Mouse (Mus musculus) midbrain, postnatal 0 days (tissue): Measurements from ENCODE around the gene Cux1. TPM values are rescaled to one million over a fixed set of nuclear protein-coding genes. Genes with fewer than 3 reads are reported as not detected.

ENCODE experiments used
- ATAC-seq: fragments of 200-750 bp; cut with Nextera tagmentation; 2 replicates; pipeline ENCODE4 v1.8.0; 2017; ENCODE audit warnings: moderate number of reproducible peaks, mild to moderate bottlenecking, moderate TSS enrichment, moderate library complexity; ENCODE audit not compliant: low FRiP score
- DNase-seq: peaks from one replicate; pipeline ENCODE4 v3.0.0-alpha.2; 2015; ENCODE audit warnings: low spot score
- H3K27ac ChIP-seq: fragments of 300-500 bp; sonication (generic); 2 replicates; pipeline ENCODE4 v1.5.1; 2014; ENCODE audit warnings: low read depth, mild to moderate bottlenecking, low read length, mixed read lengths
- H3K27me3 ChIP-seq: fragments of 300-500 bp; sonication (generic); 2 replicates; pipeline ENCODE4 v1.6.1; 2014; ENCODE audit warnings: low read length, control low read depth, mixed read lengths; ENCODE audit not compliant: insufficient read depth
- H3K36me3 ChIP-seq: fragments of 300-500 bp; sonication (generic); 2 replicates; pipeline ENCODE4 v1.6.1; 2014; ENCODE audit warnings: low read length, control low read depth, mixed read lengths; ENCODE audit not compliant: insufficient read depth
- H3K4me1 ChIP-seq: fragments of 300-500 bp; sonication (generic); 2 replicates; pipeline ENCODE4 v1.6.1; 2014; ENCODE audit warnings: mild to moderate bottlenecking, control low read depth, antibody characterized with exemption, low read length, mixed read lengths; ENCODE audit not compliant: insufficient read depth
- H3K4me2 ChIP-seq: fragments of 300-500 bp; sonication (generic); 2 replicates; pipeline ENCODE4 v1.6.1; 2014; ENCODE audit warnings: low read depth, mild to moderate bottlenecking, low read length, mixed read lengths; ENCODE audit not compliant: poor library complexity, severe bottlenecking
- H3K4me3 ChIP-seq: fragments of 300-500 bp; sonication (generic); 2 replicates; pipeline ENCODE4 v1.5.1; 2014; ENCODE audit warnings: low read depth, mild to moderate bottlenecking, low read length, moderate library complexity
- H3K9ac ChIP-seq: fragments of 300-500 bp; sonication (generic); replicated peaks from 2 replicates; pipeline ENCODE4 v1.6.1; 2014; ENCODE audit warnings: mild to moderate bottlenecking, low read length, moderate library complexity, mixed read lengths; ENCODE audit not compliant: poor library complexity, severe bottlenecking
- H3K9me3 ChIP-seq: fragments of 300-500 bp; sonication (generic); 2 replicates; pipeline ENCODE4 v1.6.1; 2016; ENCODE audit warnings: low read length, control low read depth
- CTCF ChIP-seq: IDR thresholded peaks from 2 replicates; pipeline ENCODE4 v1.5.1; 2016; ENCODE audit warnings: antibody characterized with exemption, mild to moderate bottlenecking
- WGBS: fragments of 180-500 bp; shearing (Covaris S2); extraction: QIAGEN DNeasy Blood & Tissue Kit; methylation state at CpG from one replicate; pipeline ENCODE4 v1.1.7; 2014; 5-methylcytosine and 5-hydroxymethylcytosine counted together
- polyA plus RNA-seq: library from polyadenylated mRNA; unstranded; fragments of >200 nt; fragmentation: Nextera tagmentation; extraction: Ambion mirVana; gene quantifications from 2 replicates; pipeline ENCODE4 v1.2.1, GENCODE M21; 2015
- total RNA-seq: library from RNA; depleted of rRNA; stranded (reverse); fragments of >200 nt; gene quantifications from 2 replicates; pipeline ENCODE4 v1.2.3, GENCODE M21; 2014

Gene Cux1
- total and polyA plus RNA-seq, 2 experiments from 2014 or later, result 97.9 to 133 TPM

DNA sequence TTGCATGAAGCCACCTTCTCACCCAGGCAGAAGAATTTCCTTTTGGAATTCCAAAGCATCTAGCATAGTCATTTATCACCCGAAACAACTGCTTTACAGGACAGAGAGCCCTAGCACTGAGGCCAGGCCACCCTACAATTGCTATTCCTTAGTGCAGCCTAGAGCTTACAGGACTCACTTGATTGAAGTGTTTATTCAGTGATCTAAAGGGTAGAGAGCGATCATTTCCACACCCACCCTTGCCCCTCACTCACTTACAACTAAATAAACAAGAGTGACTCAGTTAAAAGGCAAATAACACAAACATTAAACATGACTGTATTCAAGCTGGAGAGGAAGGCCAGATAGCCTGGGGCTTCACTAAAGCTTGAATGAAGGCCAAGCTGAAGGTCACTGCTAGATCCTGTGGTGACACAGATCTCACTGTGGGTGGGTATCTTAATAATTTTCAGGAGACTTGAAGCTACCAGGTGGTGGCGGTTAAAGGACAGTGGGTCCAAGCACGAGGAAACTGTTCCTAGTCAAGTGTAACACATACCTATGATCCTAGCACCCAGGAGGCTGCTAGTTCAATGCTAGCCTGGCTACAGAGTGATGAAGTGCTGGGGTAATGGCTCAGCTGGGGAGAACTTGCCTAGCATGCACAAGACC, 140.0 kb downstream of the Cux1 start:
- ATAC-seq, result no peak
- Histone ChIP-seq H3K4me3 (no peak overlapping the region), H3K36me3 (no peaks in the 10 kb centered on the region), H3K27me3 (no peaks in the 10 kb centered on the region), H3K27ac (peak overlapping the region; percentile 55; the same call in 1 of the 2 replicates), H3K9ac (no peak overlapping the region), H3K4me2 (no peak overlapping the region), H3K4me1 (peaks cover 12% of the 10 kb centered on the region; the same call in 1 of the 2 replicates), H3K9me3 (no peaks in the 10 kb centered on the region)
- no peak for DNase-seq
- TF ChIP-seq CTCF, result no peak
- 70% methylated on average over 4 of the region's 4 CpGs for WGBS

DNA sequence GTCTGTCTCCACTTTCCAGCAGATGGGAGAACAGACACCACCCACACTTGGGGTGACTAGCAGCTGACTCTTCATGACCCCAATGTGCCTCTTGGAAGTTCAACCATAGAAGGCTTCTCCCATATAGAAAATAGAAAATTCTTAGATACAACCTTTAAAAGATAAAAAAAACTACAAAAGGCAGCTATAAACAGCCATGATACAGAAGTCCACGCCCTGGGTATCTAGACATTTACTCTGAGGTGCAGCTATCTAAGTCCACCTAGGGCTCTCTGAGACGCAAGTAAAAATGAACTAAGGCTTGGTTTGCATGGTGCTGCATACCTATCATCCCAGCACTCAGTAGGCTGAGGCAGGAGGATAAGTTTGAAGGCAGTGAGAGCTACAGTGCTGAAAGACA, 144.3 kb downstream of the Cux1 start:
- Histone ChIP-seq H3K4me2 (no peak overlapping the region), H3K27ac (no peak overlapping the region), H3K27me3 (no peaks in the 10 kb centered on the region), H3K4me1 (peaks cover 6% of the 10 kb centered on the region; the same call in 1 of the 2 replicates), H3K9me3 (no peaks in the 10 kb centered on the region), H3K36me3 (no peaks in the 10 kb centered on the region), H3K9ac (no peak overlapping the region), H3K4me3 (no peak overlapping the region)
- ATAC-seq (no peak), DNase-seq (no peak)
- 99% methylated on average over 2 of the region's 2 CpGs for WGBS
- TF ChIP-seq CTCF, result no peak

DNA sequence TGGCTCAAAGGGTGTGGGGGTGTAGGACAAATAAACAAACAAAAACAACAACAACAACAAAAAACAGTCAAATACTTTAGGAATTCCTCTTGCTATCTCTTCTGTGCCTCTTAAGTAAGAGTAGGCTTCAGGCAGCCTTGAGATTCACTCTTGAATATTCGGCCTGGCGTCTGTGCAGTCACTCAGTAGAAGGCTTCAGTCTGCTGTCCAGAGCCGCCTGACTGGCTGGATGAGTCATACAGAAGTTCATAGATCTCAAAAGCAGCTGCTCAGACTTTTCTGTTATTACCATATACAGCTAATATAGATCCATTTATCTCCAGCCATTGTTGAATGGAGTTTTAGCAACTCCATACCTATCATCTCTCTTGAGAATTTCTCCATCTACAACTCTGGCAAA, 145.4 kb downstream of the Cux1 start:
- no peak for TF ChIP-seq CTCF
- 89% methylated on average over 3 of the region's 3 CpGs for WGBS
- H3K9ac ChIP-seq, result no peak overlapping the region
- no peak overlapping the region for H3K4me3 ChIP-seq
- no peak for DNase-seq
- no peak overlapping the region for H3K27ac ChIP-seq
- no peaks in the 10 kb centered on the region for H3K27me3 ChIP-seq
- no peaks in the 10 kb centered on the region for H3K36me3 ChIP-seq
- H3K4me1 ChIP-seq, result no peaks in the 10 kb centered on the region
- no peak overlapping the region for H3K4me2 ChIP-seq
- no peaks in the 10 kb centered on the region for H3K9me3 ChIP-seq
- no peak for ATAC-seq

DNA sequence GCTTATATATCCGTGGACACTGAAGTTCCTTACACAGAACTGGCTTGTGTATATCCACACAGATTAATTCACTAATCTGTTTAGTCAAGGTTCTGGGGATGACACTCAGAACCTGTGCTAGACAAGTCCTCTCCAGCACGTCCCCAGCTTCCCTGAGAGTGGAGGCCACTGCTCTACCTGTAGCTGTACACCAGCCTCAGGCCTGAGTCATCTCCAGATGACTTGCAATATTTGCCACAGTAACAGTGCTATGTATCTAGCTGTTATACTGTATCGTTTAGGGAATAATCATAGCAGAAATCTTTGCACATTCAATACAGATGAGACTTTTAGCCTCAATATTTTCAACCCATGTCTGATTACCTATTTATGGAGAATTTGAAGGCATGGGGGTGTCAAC, 146.0 kb downstream of the Cux1 start:
- no peak for DNase-seq
- 68% methylated on average over 3 of the region's 3 CpGs for WGBS
- Histone ChIP-seq H3K27me3 (no peaks in the 10 kb centered on the region), H3K9ac (no peak overlapping the region), H3K9me3 (no peaks in the 10 kb centered on the region), H3K36me3 (no peaks in the 10 kb centered on the region), H3K4me2 (no peak overlapping the region), H3K4me1 (no peaks in the 10 kb centered on the region), H3K27ac (no peak overlapping the region), H3K4me3 (no peak overlapping the region)
- TF ChIP-seq CTCF, result no peak
- ATAC-seq, result no peak

DNA sequence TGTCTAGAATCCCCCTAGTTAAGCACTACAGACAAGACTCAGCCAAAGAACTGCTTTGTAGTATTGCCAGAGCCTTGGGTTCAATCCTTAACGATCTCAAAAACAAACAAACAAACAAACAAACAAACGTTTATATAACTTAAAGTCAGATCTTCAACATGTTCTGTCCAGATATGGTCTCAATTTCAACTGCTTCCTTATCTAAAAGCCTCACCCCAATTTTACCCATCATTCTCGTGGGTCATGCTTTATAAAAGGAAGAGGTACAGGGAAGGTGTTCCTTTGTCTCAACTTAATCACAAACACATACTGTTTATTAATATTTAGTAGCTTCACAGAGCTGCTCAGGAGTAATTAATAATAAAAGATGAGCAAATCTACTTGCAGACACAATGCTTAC, 146.9 kb downstream of the Cux1 start:
- TF ChIP-seq CTCF, result no peak

DNA sequence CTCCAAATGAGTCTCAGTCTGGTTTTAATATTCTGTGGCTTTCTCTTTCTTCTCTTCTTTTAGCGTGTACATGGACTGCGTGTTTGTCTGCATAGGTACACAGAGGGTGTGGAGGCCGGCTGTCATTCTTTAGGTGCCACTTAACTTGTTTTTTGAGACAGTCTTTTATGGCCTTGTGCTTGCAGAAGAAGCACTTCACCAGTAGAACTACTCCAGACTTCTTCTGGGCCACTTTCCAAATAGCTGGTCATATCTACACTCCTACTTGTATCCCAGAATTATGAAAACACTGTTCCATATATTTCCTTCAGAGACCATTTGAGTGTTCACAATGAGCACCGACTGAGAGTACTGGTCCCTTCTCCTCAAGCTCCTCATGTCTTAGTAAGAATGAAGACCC, 149.4 kb downstream of the Cux1 start:
- Histone ChIP-seq H3K36me3 (no peaks in the 10 kb centered on the region), H3K27ac (no peak overlapping the region), H3K9me3 (no peaks in the 10 kb centered on the region), H3K4me1 (no peaks in the 10 kb centered on the region), H3K9ac (no peak overlapping the region), H3K4me3 (no peak overlapping the region), H3K27me3 (no peaks in the 10 kb centered on the region), H3K4me2 (no peak overlapping the region)
- no peak for ATAC-seq
- no peak for DNase-seq
- 96% methylated on average over 4 of the region's 4 CpGs for WGBS
- no peak for TF ChIP-seq CTCF

More for the DNA sequence above, 146.9 kb downstream of the Cux1 start:
- Histone ChIP-seq H3K4me2 (no peak overlapping the region), H3K36me3 (no peaks in the 10 kb centered on the region), H3K9ac (no peak overlapping the region), H3K9me3 (no peaks in the 10 kb centered on the region), H3K27ac (no peak overlapping the region), H3K4me1 (no peaks in the 10 kb centered on the region), H3K27me3 (no peaks in the 10 kb centered on the region), H3K4me3 (no peak overlapping the region)
- 88% methylated on average over 3 of the region's 3 CpGs for WGBS
- no peak for DNase-seq
- no peak for ATAC-seq
